Mouse (Mus musculus) kidney, adult 11 months (tissue): ENCODE measurements at regions not wholly inside any gene's neighbourhood (a gene's known extent, or its start where the extent isn't known, plus 50 kb on each side); places are given as distances from the start of the nearest gene placed in this dataset.

Experiments
- DNase-seq: peaks from one replicate; pipeline ENCODE4 v3.0.0; 2022

DNA sequence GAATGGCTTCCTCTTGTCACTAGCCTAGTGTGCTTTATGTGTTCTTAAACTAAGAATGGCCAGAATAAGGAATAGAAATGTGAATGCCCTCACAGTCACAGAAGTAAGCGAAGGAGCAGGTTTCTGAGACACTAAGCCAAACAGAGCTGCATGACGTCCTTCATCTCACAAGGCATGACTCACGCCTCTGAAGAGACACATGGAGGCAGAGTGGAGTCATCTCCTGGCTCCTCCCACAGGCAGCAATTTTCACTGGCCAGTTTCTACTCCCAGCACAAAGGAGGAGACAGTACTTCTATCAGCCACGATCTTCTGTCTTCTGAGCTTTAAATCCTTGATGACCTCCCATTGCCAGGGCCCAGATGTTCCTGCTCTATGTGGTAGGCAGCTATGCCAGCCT is 291.3 kb upstream of the Rnf32 start:
- DNase-seq, result no peak

DNA sequence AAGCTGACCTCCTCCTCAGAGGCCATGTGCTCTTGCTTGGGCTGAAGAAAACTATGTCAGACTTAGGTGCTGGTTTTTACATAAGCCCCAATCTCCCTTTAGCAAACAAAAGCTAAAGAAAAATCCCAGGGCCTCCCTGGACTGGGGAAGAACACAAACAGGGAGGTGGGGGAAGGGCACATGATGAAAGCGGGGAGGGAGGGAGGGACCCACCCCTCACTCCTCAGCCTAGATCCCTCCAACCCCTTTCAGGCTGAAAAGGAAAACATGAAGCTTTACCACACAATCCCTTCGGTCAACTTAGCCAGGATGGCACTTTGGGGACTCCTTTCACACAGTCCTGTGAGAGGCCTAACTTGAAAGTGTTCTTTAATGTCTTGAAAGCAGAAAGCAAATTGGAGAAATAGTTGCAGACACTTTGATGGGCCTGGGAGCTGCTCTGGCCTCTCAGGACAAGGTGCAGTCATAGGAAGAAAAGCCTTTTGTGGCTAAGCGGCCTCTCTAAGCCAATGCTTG is 291.9 kb upstream of the Rnf32 start:
- DNase-seq, result no peak

DNA sequence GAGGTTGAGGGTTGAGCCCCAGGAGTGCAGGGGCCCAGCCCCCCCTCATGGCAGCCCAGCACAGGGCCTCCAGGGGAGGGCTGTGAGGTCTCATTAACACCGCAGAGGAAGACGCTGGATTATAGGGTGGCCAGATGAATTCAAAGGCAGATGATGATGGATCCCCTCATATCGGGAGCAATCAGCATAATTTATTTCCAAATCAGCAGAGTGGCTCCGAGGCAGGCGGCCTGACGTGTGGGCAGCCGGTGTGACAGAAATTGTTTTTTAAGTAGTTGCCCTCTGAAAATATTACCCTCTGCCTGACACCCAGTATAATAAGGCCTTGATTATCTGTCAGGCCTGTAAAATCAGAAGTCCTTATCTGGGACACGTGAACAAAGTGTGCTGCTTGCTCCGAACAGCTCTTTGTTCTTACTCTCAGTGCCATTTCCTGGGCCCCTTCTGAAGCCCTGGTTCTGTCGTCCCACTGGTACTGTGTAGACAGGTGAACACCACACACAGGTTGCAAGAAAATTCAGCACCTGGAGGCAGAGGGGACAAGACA is 303.0 kb upstream of the Rnf32 start:
- no peak for DNase-seq

DNA sequence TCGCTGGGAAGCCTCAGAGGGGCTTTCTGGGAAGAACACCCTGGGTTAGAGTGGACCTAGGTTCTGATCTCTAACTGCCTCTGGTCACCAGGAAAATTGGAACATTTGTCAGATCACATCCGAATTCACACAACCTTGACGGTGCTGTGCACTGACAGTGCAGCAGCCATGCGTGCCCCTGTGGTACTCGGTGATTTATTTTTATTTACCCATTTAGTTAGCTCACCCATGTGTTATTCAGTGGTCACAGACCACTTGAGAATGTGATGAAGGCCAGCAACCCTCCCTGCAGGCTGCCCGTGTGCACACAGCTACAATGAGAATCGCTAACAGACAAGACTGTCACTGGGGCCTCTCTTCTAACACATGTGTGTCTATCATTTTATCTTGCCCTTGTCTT is 303.8 kb upstream of the Rnf32 start:
- DNase-seq, result no peak

DNA sequence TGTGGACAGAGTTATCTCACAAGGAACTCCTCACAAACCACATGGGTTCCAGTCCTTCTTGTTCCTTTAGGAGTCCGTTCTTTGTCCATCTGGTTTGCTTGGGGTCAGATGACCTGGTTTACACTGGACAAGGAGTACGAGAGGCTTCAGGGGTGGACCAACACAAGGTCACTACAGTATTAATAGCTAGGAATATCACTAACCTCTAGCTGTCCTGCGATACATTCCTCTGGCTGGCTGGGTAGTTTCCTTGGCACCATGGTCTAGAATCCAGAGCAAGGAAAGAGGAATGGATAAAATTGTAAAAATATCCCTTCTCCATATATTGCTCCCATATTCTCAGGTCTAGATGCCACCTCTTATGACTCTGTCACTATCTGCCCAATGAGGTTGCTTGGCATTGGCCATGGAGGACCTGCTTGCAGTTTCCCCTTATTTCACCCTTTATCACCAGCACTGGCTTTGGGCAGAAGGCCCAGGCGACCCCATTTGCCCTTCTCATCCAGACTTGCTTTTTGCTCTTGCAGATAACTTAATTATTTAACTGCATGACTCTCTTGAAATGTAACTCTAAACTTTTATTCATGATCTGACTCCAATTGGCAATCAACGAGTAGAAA is 310.9 kb upstream of the Rnf32 start:
- no peak for DNase-seq

DNA sequence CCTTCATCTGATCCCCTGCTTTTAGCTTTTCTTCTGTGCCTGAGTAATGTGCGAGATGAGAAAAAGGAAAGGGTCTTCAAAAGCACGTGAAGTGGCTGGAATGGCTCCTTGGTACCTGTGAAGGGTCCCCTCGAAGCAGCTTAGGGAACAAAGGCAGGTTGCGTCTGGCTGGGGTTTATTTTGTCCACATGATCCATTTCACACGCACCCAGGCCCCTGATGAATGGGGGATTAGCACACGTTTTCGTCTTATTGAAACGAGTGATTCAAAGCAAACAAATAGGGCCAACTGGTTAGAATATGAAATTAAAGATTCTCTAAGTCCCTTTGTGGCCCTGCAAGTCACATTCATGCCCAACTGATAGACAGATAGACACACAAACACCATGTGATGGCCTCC is 319.6 kb upstream of the Rnf32 start:
- DNase-seq, result no peak

DNA sequence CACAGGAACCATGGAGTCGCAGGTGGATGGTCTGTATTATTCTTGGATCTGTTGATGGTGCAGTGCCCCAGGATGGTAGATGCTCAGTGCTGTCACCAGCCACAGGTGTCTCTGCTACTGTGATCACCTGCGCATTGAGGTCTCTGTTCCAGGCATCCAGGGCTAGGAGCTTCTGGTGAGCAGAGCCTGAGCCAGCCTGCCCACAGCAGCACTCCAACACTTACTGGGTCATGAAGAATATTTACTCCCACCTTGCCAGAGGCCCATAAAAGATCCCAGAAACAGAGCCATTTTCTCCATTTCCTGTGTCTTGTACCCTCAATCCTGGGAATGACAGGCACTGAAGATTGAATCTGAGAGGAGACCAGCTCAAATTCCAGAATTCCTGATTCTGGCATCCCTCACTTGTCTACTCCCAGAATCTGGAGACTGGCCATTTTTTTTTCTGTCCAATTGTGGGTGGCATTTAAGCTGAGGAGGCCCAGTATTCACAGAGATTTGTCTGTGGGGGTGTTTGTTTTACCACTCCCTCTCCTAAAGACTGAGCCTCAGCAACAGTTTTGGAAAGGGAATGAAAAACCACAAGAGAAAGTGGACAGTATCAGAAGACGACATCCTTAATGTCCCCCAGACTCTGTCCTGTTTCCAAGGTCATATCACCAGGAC is 322.1 kb upstream of the Rnf32 start:
- DNase-seq, result no peak

DNA sequence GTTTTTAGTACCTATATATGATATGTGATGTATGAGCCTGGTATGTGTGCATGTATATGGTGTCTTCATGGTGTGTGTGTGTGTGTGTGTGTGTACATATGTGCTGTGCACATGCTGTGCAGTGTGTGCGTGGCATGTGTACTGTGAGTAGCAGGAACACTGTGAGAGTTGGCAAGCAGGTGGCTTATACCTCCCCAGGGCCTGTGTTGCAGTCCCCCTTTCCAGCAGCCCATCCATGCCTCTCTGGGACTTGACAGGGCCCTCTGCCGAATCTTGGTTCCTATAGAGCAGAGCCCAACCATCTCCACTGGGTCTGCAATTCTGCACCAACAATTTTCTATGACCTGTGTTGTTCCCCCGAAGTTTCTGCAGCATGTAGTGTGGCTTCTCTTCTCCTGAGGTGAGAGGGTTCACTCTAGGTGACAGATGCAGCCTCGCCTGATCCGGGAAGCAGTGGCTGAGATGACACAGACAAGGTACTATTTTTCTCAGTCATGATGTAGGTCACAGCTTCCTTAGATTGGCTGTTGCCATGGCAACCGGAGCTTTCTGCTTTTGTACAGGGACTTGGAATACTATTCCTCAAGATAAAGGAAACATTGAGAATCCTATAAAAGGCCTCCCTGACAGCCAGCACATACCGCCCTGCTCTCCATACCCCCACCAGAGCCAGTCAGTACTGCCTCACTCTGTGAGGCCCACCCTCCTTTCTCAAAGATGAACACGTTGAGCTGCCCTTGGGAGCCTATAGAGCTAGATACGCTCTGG is 336.0 kb upstream of the Rnf32 start:
- no peak for DNase-seq

DNA sequence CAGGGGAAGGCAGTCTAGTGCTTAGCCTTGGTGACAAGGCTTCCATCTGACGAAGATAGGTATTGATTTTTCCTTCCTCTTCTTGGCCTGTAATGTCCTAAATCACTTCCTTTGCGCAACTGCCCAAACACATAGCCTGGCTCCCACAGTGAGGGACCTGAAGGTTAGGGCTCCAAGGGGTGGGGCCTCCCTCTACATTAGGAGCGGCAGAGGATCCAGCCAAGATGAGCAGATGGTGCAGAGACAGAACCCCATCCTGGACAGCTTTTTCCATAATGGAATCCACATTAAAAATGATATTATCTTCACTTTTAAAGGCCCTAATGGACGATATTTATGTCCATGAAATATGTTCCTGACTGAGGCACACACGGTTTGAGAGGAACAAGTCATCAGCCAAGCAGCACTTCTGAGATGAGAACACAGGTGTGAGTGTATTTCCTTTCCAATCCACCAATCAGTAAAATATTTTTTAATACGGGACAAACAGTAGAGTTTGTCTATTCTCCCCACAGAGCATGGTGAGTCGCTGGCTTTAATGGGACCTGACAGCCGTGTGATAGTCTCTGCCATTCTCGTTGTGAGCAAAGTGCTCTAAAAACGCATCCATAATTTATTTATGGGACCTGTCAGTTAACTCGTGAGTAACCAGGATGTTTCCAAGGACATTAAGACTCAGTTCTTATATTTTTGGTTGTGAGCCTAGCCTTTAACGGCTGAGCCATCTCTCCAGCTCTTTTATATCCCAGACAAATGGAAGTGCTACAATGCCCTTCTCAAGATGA is 357.5 kb upstream of the Rnf32 start:
- no peak for DNase-seq

DNA sequence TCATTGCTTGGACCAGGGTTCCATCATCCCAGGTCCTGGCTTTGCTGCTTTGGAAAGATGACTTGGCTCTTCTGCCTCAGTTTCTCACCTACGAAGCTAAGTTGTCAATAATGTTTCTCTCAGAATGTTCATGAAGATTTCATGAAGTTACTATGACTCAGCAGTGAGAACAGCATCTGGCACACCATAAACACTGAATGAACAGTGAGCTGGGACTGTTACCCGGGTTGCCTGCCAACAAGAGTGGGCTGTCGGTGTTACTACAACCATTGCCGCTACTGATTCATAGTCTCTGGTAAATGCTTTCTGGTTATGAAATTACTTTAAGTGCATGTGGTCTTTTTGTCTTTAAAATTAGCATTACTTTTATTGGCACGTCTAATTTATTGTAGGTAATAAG is 352.0 kb upstream of the Shh start:
- DNase-seq, result no peak

DNA sequence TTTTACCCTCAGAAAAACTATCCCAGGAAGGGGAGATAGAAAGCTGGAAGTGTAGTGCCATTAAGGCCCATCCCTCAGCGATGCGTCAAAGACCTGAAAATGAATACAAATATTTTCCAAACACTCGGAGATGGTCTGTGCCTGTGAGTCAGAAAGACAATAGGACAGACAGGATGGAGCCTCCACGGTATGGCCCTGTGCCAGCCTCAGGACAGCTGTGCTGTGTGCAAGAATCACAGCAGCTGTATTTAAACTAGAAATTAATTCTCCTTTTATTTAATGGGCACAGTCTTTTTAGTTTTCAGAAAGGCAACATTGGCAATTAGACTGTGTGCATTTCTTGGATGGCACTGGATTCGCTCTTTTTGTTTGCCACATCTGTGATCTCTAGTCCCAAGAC is 340.9 kb upstream of the Shh start:
- no peak for DNase-seq

DNA sequence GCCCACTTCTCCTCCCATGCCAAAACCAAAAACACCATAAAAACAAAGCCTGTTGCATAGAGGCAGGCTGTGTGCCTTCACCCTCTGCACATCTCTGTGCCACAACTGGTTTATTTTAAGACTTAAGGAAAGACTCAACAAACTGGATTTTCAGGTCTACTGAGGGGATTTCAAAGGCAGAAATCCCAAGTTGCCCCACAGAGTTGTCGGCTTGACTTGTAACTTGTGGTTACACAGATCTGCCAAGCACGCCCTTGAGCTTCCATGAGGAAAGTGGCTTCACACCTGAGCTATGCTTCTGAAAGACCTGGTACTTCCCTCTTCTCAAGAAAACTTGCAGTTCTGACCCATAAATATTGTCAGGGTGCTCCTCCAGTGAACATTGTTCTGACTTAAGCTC is 332.4 kb upstream of the Shh start:
- DNase-seq, result no peak

DNA sequence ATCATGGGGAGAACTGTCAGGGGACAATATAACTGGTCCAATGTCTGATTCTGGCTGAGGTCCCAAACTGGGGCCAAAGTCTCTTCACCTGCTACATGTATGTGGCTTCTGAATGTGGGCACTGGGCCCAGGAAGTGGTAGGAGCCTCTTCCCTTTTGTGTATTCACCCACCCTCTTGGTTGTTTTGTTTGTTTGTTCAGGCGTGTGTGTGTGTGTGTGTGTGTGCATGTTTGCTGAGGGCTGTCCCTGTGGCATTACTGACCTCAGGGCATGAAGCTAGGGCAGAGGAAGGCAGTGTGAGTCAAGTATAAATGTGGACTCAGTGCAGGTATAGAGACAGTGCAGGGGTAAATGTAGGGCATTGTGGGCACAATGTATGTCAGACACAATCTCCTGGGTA is 331.3 kb upstream of the Shh start:
- DNase-seq, result no peak

DNA sequence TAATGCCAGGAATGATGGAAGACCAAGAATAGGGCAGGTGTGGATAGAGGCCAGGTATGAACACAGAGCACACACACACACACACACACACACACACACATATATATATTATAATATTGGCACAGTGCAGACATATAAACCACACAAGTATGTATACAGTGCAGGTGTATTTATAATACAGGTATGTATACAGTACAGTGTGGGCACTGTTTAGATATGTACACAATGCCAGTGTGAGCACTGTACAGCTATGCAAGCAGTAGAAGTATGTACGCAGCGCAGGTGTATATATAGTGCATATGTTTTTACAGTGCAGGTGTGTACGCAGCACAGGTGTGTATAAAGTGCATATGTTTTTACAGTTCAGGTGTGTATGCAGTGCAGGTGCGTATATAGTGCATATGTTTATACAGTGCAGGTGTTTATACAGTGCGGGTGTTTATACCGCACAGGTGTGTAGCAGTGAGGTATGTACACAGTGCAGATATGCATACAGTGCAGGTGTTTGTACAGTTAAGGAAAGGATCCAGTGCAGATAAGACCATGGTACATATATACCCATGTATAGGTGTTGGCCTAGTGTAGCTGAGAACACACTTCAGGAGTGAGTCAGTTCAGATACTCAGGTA is 328.2 kb upstream of the Shh start:
- DNase-seq, result no peak

DNA sequence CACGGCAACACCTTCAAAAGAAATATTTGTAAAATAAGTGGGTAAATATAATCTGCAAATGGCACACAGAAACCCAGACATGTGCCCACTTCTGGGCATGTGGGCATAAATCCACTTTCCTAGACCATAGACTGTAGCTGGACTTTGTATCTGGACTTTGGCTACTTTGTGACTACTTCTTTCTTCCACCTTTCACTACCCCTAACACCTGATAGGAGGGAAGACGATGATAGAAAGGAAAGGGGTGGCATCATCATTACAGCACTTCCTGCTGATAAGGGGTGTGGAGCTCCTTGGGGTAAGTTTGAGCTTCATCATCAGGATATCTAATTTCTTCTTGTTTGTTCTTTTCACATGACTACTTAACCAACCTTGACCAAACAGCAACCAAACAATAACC is 326.7 kb upstream of the Shh start:
- no peak for DNase-seq

DNA sequence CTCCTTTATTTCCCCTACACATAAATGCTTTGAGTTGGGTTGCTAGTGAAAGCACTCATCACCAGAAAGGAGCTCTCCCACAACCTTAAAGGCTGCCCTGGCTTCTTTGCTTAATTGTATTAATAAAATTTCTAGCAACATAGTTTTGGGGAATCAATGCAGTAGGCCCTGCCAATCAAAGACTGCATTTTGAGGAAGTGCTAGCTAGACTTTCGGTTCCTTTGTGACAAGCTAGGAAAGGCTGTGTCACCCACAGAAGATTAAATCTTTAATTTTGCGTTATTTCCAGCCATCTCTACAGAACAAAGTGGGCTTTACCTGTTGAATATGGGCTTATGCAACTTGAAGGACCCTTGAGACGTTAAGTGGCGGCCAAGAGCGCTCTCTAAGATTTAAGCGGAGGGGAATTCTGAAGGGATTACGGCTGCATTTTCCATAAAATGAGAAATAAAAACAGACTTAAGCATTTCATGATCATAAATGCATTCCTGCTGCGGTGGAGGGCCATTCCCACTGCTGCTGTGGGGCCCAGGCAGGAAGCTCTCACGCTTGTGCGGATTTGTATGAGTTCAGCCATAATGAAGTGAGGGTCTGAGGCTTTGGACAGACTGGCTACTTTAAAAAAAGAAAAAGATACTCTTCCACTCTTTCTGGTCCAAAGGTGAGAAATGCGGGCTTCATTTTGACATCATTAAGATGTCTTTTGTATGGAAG is 318.4 kb upstream of the Shh start:
- no peak for DNase-seq

DNA sequence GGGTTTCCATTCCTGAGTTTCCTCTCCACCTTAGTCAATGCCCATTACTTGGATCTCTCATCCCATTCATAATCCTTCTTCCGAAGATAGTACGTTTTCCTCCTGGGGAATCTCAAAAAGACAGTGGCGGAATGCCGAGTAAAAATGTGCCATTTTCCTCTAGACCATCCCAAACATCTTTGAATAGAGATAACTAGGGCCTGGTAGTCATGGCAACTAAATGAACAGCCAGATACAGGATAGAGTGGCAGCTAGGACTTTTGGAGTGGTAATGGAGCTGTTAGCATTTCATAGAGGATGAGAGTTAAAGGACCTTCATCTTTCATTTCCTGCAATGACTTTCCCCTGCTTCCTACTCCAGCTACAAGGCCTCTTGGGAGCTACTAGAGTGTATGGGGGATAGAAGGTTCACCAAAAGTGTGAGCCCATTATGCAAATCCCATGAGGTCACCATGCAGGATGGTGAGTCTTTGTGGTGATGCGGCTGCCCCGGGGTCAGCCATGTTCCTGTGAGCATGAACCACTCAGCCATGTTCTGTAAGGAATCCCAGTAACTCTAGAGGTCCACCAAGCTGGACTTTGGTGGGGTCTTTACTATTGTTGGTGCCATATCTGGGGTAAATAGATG is 317.4 kb upstream of the Shh start:
- no peak for DNase-seq

DNA sequence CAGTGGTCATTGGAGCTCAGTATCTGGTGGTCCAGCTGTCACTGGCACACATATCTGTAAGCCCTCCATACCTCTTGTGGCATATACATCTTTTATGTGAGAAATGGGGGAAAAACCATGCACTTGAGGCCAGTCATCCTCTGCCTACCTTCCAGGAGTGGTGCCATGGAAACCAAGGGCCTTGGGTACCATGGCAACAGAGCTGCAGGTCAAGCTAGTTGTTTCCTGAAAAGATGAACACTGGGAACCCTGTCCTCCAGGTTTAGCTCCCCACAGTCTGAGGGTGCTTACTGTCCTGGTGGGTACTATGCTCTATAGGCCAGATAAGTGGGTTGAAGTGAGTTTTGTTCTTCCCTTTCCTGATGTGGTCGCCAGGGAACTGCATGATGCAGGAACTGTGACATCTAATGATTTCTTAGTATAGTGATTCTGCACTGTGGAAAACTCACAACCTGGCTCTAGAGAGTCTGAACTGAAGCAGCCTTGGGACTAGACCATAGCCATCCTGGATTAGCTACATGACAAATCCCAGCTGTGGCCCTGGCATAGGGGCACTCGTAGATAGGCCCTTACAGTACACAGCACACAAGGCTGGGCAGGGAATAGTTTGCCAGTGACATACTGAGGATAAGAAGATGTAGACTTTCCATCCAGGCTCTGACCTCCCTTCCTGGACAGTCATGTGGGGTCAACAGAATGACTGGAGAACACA is 308.7 kb upstream of the Shh start:
- DNase-seq, result no peak

DNA sequence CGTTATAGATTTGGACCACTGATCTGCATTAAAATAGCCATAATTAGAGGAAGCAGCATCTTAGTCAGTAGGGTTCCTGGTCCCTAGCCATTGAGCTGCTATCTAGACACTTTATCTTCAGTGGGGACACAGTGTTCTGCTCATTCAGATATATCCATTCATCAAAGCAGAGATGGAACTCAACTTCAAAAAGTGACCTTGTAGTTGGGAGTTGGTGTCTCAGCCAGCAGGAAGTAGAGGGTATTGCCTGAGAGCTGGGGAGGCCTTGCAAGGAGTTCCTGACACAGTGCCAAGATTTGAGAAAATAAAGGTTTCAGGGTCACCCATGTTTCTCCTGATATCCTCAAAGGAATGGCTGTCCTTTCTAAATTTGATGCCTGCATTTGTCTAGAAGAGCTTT is 304.7 kb upstream of the Shh start:
- DNase-seq, result no peak

DNA sequence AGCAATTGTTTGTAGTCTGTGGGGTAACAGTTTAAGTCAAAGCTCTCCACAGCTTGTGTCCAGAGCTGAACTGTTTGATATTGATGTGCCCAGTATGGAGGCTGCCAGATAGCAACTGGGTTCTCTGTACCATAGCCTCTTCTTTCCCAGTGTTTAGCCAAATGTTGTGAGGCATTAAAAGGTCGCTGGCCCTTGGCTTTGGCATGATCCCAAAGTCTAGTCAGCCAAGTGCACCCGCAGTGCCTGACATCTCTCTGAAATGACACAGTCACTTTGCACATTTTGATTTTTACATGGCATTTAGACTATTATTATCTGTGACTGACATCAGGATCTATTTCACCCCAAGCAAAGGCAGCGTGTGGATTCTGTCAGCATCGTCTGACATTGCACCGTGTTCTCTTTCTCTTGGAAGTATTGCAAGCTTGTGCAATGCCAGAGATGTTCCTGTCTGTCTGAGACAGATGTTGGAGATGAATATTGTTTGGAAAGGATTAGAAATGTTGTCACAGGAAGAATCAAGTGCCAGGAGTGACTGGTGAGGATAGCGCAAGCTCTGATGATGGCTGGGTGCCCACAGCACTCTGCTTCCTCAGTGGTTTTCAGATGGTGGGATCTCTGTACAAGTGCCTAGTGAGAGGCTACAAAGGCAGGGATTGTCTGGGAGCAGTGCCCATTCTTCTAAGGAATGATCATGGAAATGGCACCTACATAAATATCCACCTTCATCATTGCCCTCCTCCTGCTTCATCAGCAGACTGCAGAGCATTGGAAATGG is 289.3 kb upstream of the Shh start:
- no peak for DNase-seq
